Mouse (Mus musculus) hindbrain, embryonic 13.5 days (tissue): ENCODE measurements around the gene Sec16b. TPM values are rescaled to one million over a fixed set of nuclear protein-coding genes. Genes with fewer than 3 reads are reported as not detected.

Experiments
- ATAC-seq: fragments of 200-750 bp; cut with Nextera tagmentation; 2 replicates; pipeline ENCODE4 v1.8.0; 2017; ENCODE audit warnings: moderate TSS enrichment; ENCODE audit not compliant: low FRiP score
- H3K27ac ChIP-seq: fragments of 300-500 bp; sonication (generic); 2 replicates; pipeline ENCODE4 v1.5.1; 2015; ENCODE audit warnings: inconsistent platforms, mild to moderate bottlenecking, moderate library complexity
- H3K27me3 ChIP-seq: fragments of 300-500 bp; sonication (generic); 2 replicates; pipeline ENCODE4 v1.6.1; 2015; ENCODE audit warnings: mild to moderate bottlenecking, inconsistent platforms
- H3K36me3 ChIP-seq: fragments of 300-500 bp; sonication (generic); 2 replicates; pipeline ENCODE4 v1.6.1; 2015; ENCODE audit warnings: mild to moderate bottlenecking, inconsistent platforms
- H3K4me1 ChIP-seq: fragments of 300-500 bp; sonication (generic); replicated peaks from 2 replicates; pipeline ENCODE4 v1.6.1; 2015; ENCODE audit warnings: inconsistent platforms
- H3K4me2 ChIP-seq: fragments of 300-500 bp; sonication (generic); 2 replicates; pipeline ENCODE4 v1.6.1; 2015; ENCODE audit warnings: inconsistent platforms, mild to moderate bottlenecking, moderate library complexity
- H3K4me3 ChIP-seq: fragments of 300-500 bp; sonication (generic); 2 replicates; pipeline ENCODE4 v1.5.1; 2015; ENCODE audit warnings: mild to moderate bottlenecking, inconsistent platforms
- H3K9ac ChIP-seq: fragments of 300-500 bp; sonication (generic); 2 replicates; pipeline ENCODE4 v1.6.1; 2015; ENCODE audit warnings: mild to moderate bottlenecking, inconsistent platforms
- H3K9me3 ChIP-seq: fragments of 300-500 bp; sonication (generic); 2 replicates; pipeline ENCODE4 v1.6.1; 2016; ENCODE audit warnings: inconsistent platforms
- WGBS: fragments of 180-500 bp; shearing (Covaris S2); methylation state at CpG from one replicate; pipeline ENCODE4 v1.1.7; 2015; 5-methylcytosine and 5-hydroxymethylcytosine counted together
- polyA plus RNA-seq: library from polyadenylated mRNA; unstranded; fragments of >200 nt; fragmentation: Nextera tagmentation; extraction: Ambion mirVana; gene quantifications from 2 replicates; pipeline ENCODE4 v1.2.1, GENCODE M21; 2015

Sec16b gene
- polyA plus RNA-seq, 1 experiment from 2014 or later = 0.31 TPM

DNA sequence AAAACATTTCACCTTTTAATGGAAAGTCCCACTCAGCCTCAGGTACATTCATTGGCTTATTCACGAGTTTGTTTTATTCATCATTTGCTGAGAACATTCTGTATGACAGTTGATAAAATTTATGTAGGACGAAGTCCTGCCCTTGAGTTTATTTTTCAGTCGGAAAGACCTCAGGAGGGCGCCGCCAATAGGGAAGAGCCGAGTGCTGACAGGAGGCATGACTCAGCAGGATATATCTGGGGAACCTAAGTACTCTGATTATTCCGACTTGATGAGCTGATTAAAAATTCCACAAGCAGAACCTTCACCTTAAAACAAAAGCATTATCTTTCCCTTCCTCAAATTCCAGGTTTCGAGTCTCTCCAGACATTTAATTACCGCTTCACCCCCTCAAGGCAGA is 26.4 kb upstream of the Sec16b start:
- WGBS = 37% methylated on average over 9 of the region's 9 CpGs
- no peak overlapping the region for H3K27ac ChIP-seq
- no peaks in the 10 kb centered on the region for H3K9me3 ChIP-seq

DNA sequence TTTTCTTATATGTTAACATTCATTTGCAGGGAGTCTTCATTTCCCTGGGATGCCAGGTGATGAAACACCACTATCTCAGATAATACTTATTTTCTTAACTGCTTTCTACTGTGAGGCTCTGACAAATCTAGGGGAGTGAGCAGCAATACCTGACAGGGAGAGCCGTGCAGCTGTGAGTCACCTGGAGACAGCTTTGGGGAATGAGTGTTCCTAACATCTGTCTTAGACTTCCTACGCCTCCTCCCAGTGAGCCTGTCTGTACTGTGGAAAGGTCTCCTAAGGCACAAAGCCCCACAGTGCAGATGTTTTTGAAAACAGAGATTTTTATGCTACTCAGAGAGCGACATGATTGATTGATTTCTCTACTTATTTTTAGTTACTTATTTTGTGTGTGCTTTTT is 25.6 kb upstream of the Sec16b start:
- 0 out of 2 replicates have a peak, but pooled peaks cover 7% of the 10 kb centered on the region for H3K4me1 ChIP-seq
- H3K36me3 ChIP-seq = no peaks in the 10 kb centered on the region
- H3K27me3 ChIP-seq = no peaks in the 10 kb centered on the region
- no peak for ATAC-seq
- H3K27ac ChIP-seq = no peak overlapping the region
- H3K9ac ChIP-seq = no peak overlapping the region
- H3K4me2 ChIP-seq = no peak overlapping the region
- H3K9me3 ChIP-seq = no peaks in the 10 kb centered on the region
- WGBS = 80% methylated on average over 3 of the region's 3 CpGs
- H3K4me3 ChIP-seq = no peak overlapping the region

More for the DNA sequence above, 26.4 kb upstream of the Sec16b start:
- Histone ChIP-seq H3K27me3 (no peaks in the 10 kb centered on the region), H3K4me3 (no peak overlapping the region), H3K9ac (no peak overlapping the region), H3K36me3 (no peaks in the 10 kb centered on the region), H3K4me1 (0 out of 2 replicates have a peak, but pooled peaks cover 7% of the 10 kb centered on the region), H3K4me2 (no peak overlapping the region)
- no peak for ATAC-seq

DNA sequence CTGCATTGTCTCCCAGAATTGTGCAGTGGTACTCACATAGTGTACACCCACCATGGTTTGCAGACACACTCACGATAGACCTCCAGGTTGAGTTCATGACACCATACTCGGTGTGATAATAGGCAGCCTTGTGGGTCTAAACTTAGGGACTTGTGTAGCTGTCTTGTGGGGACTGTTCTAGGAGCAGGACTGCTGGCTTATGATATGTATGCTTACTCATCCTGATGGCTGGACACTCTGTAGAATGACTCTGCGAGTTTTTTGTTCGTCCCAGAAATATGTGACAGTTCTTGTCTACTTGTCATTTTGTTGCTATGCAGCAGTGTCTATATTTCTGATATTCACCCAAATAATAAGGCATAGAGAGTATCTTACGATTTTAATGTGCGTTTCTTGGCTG is 24.9 kb upstream of the Sec16b start:
- no peaks in the 10 kb centered on the region for H3K36me3 ChIP-seq
- H3K9ac ChIP-seq = no peak overlapping the region
- 96% methylated on average over 6 of the region's 6 CpGs for WGBS
- H3K4me3 ChIP-seq = no peak overlapping the region
- no peak overlapping the region for H3K27ac ChIP-seq
- no peaks in the 10 kb centered on the region for H3K9me3 ChIP-seq
- no peak for ATAC-seq
- no peaks in the 10 kb centered on the region for H3K27me3 ChIP-seq
- no peak overlapping the region for H3K4me2 ChIP-seq
- H3K4me1 ChIP-seq = 0 out of 2 replicates have a peak, but pooled peaks cover 7% of the 10 kb centered on the region

DNA sequence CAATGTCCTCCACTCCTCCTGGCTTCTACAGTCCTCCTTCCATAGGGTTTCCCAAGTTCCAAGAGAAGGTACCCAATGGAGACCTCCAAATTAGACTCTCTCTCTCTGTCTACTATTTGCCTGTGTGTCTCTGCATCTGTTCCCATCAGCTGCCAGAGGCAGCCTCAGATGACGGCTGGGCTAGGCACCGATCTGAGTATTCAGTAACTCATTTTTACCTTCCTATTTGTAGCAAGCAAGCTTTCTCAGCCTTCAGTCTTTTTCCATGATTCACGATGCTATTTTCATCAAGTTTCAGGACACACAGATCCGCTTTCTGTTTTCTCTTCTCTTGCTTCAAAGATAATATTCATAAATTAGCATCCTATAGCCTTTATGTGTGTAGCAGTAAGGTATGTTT is 22.4 kb upstream of the Sec16b start:
- Histone ChIP-seq H3K4me3 (no peak overlapping the region), H3K27me3 (no peaks in the 10 kb centered on the region), H3K27ac (no peak overlapping the region), H3K4me1 (0 out of 2 replicates have a peak, but pooled peaks cover 7% of the 10 kb centered on the region), H3K9ac (no peak overlapping the region), H3K36me3 (no peaks in the 10 kb centered on the region), H3K9me3 (no peaks in the 10 kb centered on the region), H3K4me2 (no peak overlapping the region)
- WGBS = 94% methylated on average over 4 of the region's 4 CpGs
- no peak for ATAC-seq

DNA sequence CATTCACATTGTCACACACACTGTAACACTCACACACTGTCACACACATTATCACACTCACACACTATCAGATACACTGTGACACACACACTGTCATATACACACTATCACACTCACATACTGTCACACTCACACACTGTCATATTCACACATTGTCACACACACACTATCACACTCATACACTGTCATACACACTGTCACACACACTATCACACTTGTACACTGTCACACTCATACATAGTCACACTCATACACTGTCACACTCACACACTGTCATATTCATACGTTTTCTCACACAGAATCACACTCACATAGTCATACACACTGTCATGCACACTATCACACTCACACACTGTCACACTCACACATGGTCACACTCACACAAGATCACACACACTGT is 5.9 kb upstream of the Sec16b start:
- Histone ChIP-seq H3K36me3 (no peaks in the 10 kb centered on the region), H3K4me3 (no peak overlapping the region), H3K27me3 (0 out of 2 replicates have a peak, but pooled peaks cover 3% of the 10 kb centered on the region), H3K9me3 (no peaks in the 10 kb centered on the region), H3K27ac (no peak overlapping the region), H3K4me2 (no peak overlapping the region), H3K4me1 (0 out of 2 replicates have a peak, but pooled peaks cover 3% of the 10 kb centered on the region), H3K9ac (no peak overlapping the region)
- WGBS = 92% methylated on average over 1 of the region's 1 CpGs
- ATAC-seq = peak; percentile 32; the same call in 1 of the 2 replicates

DNA sequence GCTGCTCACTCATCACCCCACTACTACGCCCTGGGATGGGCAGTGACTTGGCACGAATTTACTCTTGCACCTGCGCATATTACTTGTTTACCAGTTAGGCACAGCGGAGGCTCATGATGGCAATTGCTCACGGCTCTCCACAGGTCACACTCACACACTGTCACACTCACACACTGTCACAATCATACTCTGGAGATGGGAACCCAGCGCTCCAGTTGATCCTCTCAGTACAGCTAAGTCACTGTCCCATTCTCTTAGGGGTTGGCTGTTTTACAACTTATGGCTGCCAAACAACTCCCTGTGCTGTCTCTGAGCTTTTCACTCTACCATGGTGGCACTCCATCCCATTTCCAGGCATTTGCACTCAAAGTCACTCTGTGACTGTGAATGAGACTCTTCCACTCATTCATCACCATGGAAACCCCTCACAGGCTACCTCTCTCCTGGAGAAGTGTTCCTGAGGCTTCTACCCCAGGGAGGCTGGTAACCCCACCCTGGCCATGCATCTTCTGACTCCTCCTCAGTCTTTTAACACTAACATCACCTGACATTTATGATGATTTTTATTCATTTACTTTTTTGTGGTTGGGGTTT is 5.1 kb upstream of the Sec16b start:
- peak; percentile 36; the same call in 1 of the 2 replicates for ATAC-seq
- H3K4me3 ChIP-seq = no peak overlapping the region
- no peak overlapping the region for H3K9ac ChIP-seq
- 84% methylated on average over 6 of the region's 6 CpGs for WGBS
- no peak overlapping the region for H3K4me2 ChIP-seq
- no peaks in the 10 kb centered on the region for H3K4me1 ChIP-seq
- no peaks in the 10 kb centered on the region for H3K36me3 ChIP-seq
- H3K27me3 ChIP-seq = 0 out of 2 replicates have a peak, but pooled peaks cover 3% of the 10 kb centered on the region
- no peak overlapping the region for H3K27ac ChIP-seq
- H3K9me3 ChIP-seq = no peaks in the 10 kb centered on the region

DNA sequence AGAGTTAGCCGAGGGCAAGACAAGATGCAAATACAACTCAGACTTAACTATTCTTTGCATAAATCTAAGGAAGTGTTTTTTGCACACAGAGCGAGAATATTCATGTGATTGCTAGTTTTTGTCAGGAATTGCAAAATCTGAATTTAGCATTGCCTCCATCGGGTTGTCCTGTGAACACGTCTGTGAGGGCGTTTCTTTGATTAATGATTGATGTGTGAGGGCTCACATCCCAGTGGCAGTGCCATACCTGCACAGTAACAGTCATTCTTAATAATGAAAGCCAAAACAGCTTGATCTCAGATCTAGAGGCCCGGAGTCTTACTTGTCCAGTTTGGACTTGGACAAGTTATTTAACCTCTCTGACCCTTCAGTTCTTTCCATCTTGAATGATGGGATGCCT is 3.5 kb upstream of the Sec16b start:
- H3K9me3 ChIP-seq = no peaks in the 10 kb centered on the region
- 0 out of 2 replicates have a peak, but pooled peaks cover 9% of the 10 kb centered on the region for H3K4me1 ChIP-seq
- no peak overlapping the region for H3K9ac ChIP-seq
- H3K4me2 ChIP-seq = no peak overlapping the region
- ATAC-seq = no peak
- H3K4me3 ChIP-seq = no peak overlapping the region
- no peak overlapping the region for H3K27ac ChIP-seq
- 0 out of 2 replicates have a peak, but pooled peaks cover 3% of the 10 kb centered on the region for H3K27me3 ChIP-seq
- WGBS = 67% methylated on average over 6 of the region's 6 CpGs
- no peaks in the 10 kb centered on the region for H3K36me3 ChIP-seq

DNA sequence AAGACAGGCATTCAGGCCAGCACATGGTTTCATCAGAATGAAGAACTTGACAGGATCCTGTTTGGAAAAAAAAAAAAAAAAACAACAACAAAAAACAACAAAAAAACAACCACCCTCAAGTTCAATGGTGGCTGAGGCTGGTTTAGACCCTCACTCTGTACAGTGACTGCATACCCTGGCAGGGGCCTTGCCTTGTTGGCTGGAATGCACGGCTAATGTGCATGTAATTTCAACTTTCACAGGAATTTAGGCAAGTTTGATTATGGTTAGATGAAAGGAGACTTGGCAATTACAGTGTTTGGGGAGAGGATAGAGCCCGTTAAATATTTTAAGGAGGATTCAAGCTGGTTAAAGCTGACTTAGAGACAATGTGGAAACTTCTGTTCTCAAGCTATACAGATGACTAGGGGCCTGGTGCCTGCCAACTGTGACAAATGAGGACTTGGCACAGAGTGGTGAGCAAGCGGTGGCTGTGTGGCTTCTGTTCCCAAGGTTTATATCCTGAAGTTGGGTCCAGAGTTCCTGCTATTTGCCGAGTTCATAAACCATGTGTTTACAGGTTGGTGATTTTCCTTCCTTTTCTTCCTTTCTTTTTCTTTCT is 567 bp downstream of the Sec16b start:
- H3K4me2 ChIP-seq = no peak overlapping the region
- 31% methylated on average over 4 of the region's 4 CpGs for WGBS
- ATAC-seq = peak; percentile 54; the same call in 1 of the 2 replicates
- H3K9me3 ChIP-seq = no peaks in the 10 kb centered on the region
- H3K27ac ChIP-seq = no peak overlapping the region
- H3K9ac ChIP-seq = no peak overlapping the region
- peaks cover 18% of the 10 kb centered on the region for H3K4me1 ChIP-seq
- no peak overlapping the region for H3K4me3 ChIP-seq
- H3K27me3 ChIP-seq = peaks cover 6% of the 10 kb centered on the region
- no peaks in the 10 kb centered on the region for H3K36me3 ChIP-seq

DNA sequence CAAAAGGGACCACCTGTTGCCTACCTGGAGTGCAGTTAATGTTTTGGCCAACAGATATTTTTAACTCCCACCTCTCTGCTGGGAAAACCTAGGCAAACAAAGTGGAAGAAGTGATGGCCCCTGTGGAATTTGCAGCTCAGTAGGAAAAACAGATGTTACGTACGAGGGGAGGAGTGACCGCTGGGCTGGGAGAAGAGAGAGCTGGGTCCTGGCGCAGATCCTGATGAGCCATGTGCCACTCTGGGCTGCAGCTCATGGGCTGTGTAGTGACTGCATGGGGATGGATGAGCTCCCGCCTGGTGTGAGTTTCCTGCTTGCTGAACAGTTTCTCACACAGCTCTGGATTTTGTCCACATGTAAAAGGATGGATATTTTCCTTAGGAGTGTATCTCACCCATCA is 1.3 kb downstream of the Sec16b start:
- Histone ChIP-seq H3K4me2 (no peak overlapping the region), H3K4me3 (no peak overlapping the region), H3K27me3 (peaks cover 6% of the 10 kb centered on the region), H3K4me1 (peaks cover 18% of the 10 kb centered on the region), H3K36me3 (no peaks in the 10 kb centered on the region), H3K27ac (no peak overlapping the region), H3K9me3 (no peaks in the 10 kb centered on the region), H3K9ac (no peak overlapping the region)
- 48% methylated on average over 5 of the region's 5 CpGs for WGBS
- no peak for ATAC-seq

DNA sequence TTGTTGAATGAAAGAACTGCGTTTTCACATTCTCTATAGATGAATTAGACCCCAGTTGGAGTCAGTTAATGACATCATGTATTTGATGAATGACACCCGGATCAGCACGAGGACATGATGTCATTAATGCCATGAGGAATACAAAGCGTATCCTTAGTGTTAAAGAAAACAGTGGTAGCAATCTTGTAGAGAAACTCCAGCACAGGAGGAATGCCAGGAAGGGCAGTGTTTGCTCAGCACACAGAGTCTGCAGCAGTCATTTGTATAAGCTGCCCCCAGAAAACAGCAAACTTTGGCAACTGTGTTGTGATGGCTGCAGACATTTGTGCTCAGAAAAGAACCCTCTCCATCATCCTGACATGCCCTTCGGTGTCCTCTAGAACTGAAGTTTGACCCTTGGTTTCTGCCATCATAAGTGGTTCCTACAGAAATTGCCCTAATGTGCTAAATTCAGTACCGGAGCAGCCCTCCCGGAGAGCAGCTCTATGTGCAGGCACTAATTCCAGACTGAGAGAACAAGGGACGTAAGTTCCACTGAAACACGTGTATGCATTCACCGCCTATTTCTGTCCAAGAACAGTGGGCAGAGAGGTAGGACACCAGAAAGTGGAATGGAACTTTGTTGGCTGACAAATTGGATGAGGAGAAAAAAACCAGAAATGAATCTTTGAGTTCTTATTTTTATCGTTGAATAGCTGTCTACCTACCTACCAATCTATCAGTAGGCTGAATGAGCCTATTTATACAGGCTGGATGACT is 6.3 kb downstream of the Sec16b start:
- no peak for ATAC-seq
- WGBS = 64% methylated on average over 11 of the region's 11 CpGs
- peaks cover 12% of the 10 kb centered on the region for H3K4me1 ChIP-seq

DNA sequence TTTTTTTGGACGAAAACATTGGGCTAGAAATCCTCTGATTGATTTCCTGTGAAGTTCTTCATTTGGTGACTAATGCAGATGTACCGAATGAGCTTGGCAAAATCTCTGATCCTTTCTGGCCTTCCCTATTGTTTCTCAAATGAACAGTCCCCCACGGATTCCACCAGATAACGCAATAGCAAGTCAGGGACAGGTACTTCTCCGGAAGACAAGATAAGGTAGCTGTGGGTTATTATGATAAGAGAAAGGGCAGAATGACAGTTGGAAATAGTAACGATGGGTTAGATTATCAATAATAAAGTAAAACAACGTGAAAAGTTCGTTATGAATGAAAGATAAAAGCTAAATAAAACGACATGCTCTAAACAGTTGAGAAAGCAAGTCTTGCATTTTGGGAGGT is 7.0 kb downstream of the Sec16b start:
- peaks cover 4% of the 10 kb centered on the region for H3K27me3 ChIP-seq
- 88% methylated on average over 9 of the region's 9 CpGs for WGBS
- no peak for ATAC-seq

More for the DNA sequence above, 6.3 kb downstream of the Sec16b start:
- no peaks in the 10 kb centered on the region for H3K9me3 ChIP-seq
- H3K9ac ChIP-seq = no peak overlapping the region
- H3K27ac ChIP-seq = no peak overlapping the region
- peaks cover 6% of the 10 kb centered on the region for H3K27me3 ChIP-seq
- H3K4me3 ChIP-seq = no peak overlapping the region
- no peak overlapping the region for H3K4me2 ChIP-seq
- H3K36me3 ChIP-seq = no peaks in the 10 kb centered on the region

DNA sequence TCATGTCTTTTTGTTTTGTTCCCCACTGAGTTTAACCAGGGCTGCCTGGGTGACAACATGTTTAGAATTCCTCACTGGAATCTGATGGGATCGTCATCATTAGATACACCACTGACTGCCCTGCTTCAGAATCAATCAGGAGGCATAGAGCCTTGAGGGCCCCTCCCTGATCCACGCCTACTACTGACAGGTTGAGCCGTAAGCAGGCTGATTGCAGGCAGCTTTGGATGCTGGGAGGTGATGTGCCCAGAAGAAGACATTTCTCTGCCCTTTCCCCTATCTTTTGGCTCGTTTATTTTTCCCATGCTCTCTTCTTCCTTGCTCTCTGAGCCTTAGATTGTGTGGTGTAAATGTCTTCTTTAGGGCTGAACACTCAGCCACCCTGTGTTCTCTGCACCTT is 7.8 kb downstream of the Sec16b start:
- H3K4me1 ChIP-seq = peaks cover 22% of the 10 kb centered on the region
- no peak overlapping the region for H3K27ac ChIP-seq
- no peak overlapping the region for H3K4me2 ChIP-seq
- no peaks in the 10 kb centered on the region for H3K9me3 ChIP-seq
- no peak overlapping the region for H3K9ac ChIP-seq
- H3K27me3 ChIP-seq = no peaks in the 10 kb centered on the region
- H3K36me3 ChIP-seq = no peaks in the 10 kb centered on the region
- no peak overlapping the region for H3K4me3 ChIP-seq
- WGBS = 75% methylated on average over 4 of the region's 4 CpGs
- no peak for ATAC-seq

More for the DNA sequence above, 7.0 kb downstream of the Sec16b start:
- H3K9me3 ChIP-seq = no peaks in the 10 kb centered on the region
- no peak overlapping the region for H3K27ac ChIP-seq
- H3K4me3 ChIP-seq = no peak overlapping the region
- no peak overlapping the region for H3K4me2 ChIP-seq
- H3K9ac ChIP-seq = no peak overlapping the region
- H3K4me1 ChIP-seq = peaks cover 16% of the 10 kb centered on the region
- H3K36me3 ChIP-seq = no peaks in the 10 kb centered on the region
